Mouse (Mus musculus): ENCODE data around the gene Nup153. TPM values are rescaled to one million over a fixed set of nuclear protein-coding genes. Genes with fewer than 3 reads are reported as not detected.

Nup153 gene
- 168 TPM for polyA plus RNA-seq (2017; shearing (Covaris generic))

DNA sequence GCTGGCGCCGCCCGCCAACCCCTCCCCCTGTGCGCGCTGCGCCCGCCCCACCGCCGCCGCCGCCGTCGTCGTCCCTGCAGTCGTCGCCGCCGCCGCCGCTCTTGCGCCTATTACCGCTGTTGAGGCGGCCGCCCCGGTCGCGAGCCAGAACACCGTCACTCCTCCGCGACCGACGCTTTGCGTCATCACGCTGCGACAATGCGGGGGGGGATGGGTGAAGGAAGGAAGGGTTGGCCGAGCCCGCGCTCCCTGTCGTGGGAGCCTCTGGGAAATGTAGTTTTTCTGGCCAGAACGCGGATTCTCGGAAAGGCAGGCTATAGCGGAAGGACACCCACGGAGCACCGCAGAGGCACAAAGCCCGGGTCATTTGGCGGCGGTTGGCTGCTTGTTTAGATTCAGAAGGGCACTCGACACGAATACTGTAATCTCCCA, at the start of gene Nup153:
Gene Nup153, minus strand, starts transcription at position 104 of the 432 bp plus-strand sequence.

DNA sequence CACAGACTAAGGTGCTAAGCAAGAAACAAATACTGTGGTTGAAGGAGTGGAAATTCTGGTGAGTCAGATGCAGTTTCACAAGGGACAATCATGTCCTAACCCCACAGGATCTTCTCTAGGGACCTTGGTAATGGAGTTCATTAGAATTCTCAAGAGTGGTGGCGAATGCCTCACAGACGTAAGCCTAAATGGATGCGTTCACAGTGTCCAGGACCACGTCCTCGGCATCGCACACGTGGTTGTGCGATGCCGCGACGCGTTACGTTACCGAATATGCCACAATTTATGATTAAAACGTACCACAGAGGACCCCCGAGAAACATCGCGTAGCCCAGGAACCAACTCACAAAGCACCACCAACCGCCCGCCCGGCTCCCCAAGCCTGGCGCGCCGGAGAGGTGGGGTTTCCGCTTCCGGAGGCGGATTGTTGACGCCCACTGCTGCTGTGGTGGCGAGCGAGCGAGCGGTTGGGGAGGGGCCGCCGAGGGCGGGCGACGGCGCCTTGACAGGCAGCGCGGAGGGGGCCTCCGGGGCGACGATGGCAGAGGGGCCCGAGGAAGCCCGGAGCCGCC, 58.6 kb downstream of the Nup153 start, which contains the start of gene Fam8a1:
Gene Fam8a1, plus strand, starts transcription at position 475 of the 572 bp plus-strand sequence.

Other genes with a start within 250 kb of the Nup153 start
- gene Cap2, start 226.1 kb downstream of the Nup153 start, polyA plus RNA-seq (2017; shearing (Covaris generic)): not detected
- 22.1 TPM for gene Fam8a1, start 58.4 kb downstream of the Nup153 start, polyA plus RNA-seq (2017; shearing (Covaris generic))
- 9.3 TPM for gene Kif13a, start 201.9 kb upstream of the Nup153 start, polyA plus RNA-seq (2017; shearing (Covaris generic))

All from effector memory CD4-positive, alpha-beta T cell, adult 7 months (primary cell).